Mouse (Mus musculus) hindbrain, embryonic 10.5 days (tissue): ENCODE measurements at regions not wholly inside any gene's neighbourhood (a gene's known extent, or its start where the extent isn't known, plus 50 kb on each side); places are given as distances from the start of the nearest gene placed in this dataset.

ENCODE experiments used
- DNase-seq: peaks from one replicate; pipeline ENCODE4 v3.0.0-alpha.2; 2017; ENCODE audit warnings: low spot score
- H3K27ac ChIP-seq: fragments of 300-500 bp; sonication (generic); 2 replicates; pipeline ENCODE4 v1.5.1; 2016; ENCODE audit warnings: mild to moderate bottlenecking, moderate library complexity
- H3K27me3 ChIP-seq: fragments of 300-500 bp; sonication (generic); 2 replicates; pipeline ENCODE4 v1.6.1; 2016; ENCODE audit warnings: mild to moderate bottlenecking; ENCODE audit not compliant: poor library complexity, insufficient read depth, severe bottlenecking
- H3K36me3 ChIP-seq: fragments of 300-500 bp; sonication (generic); 2 replicates; pipeline ENCODE4 v1.6.1; 2016; ENCODE audit warnings: mild to moderate bottlenecking, moderate library complexity
- H3K4me1 ChIP-seq: fragments of 300-500 bp; sonication (generic); replicated peaks from 2 replicates; pipeline ENCODE4 v1.6.1; 2016; ENCODE audit warnings: mild to moderate bottlenecking
- H3K4me3 ChIP-seq: fragments of 300-500 bp; sonication (generic); 2 replicates; pipeline ENCODE4 v1.5.1; 2016; ENCODE audit warnings: mild to moderate bottlenecking, moderate library complexity
- H3K9me3 ChIP-seq: fragments of 300-500 bp; sonication (generic); 2 replicates; pipeline ENCODE4 v1.6.1; 2016; ENCODE audit warnings: mild to moderate bottlenecking, moderate library complexity
- WGBS: fragments of 180-500 bp; shearing (Covaris S2); methylation state at CpG from one replicate; pipeline ENCODE4 v1.1.7; 2016; 5-methylcytosine and 5-hydroxymethylcytosine counted together

GRCm38 (mm10) chr3:144378524-144379225 is 173.7 kb upstream of the Lmo4 start:
- Histone ChIP-seq H3K4me1 (peaks cover 41% of the 10 kb centered on the region), H3K27ac (peak overlapping the region; percentile 85), H3K27me3 (no peaks in the 10 kb centered on the region), H3K4me3 (no peak overlapping the region), H3K36me3 (no peaks in the 10 kb centered on the region), H3K9me3 (no peaks in the 10 kb centered on the region)
- WGBS = 90% methylated on average over 8 of the region's 8 CpGs
- peak; percentile 6 for DNase-seq

GRCm38 (mm10) chr3:144377626-144378523 is 172.9 kb upstream of the Lmo4 start:
- 39% methylated on average over 18 of the region's 18 CpGs for WGBS
- H3K27ac ChIP-seq = peak overlapping the region; percentile 85
- H3K4me1 ChIP-seq = peaks cover 41% of the 10 kb centered on the region
- no peaks in the 10 kb centered on the region for H3K9me3 ChIP-seq
- no peaks in the 10 kb centered on the region for H3K27me3 ChIP-seq
- peak; percentile 56 for DNase-seq
- no peaks in the 10 kb centered on the region for H3K36me3 ChIP-seq
- H3K4me3 ChIP-seq = peak overlapping the region; percentile 6; the same call in 1 of the 2 replicates

- Histone ChIP-seq H3K27ac (no peak overlapping the region; the same call in 1 of the 2 replicates), H3K9me3 (no peaks in the 10 kb centered on the region), H3K4me3 (no peak overlapping the region), H3K27me3 (no peaks in the 10 kb centered on the region), H3K4me1 (peaks cover 41% of the 10 kb centered on the region), H3K36me3 (no peaks in the 10 kb centered on the region)
- 72% methylated on average over 15 of the region's 15 CpGs for WGBS
- no peak for DNase-seq
Observed at GRCm38 (mm10) chr3:144376463-144377402, 171.7 kb upstream of the Lmo4 start.

GRCm38 (mm10) chr3:144375725-144376412 is 170.8 kb upstream of the Lmo4 start:
- peaks cover 34% of the 10 kb centered on the region for H3K4me1 ChIP-seq

GRCm38 (mm10) chr3:144368300-144368699 is 163.3 kb upstream of the Lmo4 start:
- Histone ChIP-seq H3K27me3 (no peaks in the 10 kb centered on the region), H3K36me3 (no peaks in the 10 kb centered on the region), H3K27ac (peak overlapping the region; percentile 77), H3K9me3 (no peaks in the 10 kb centered on the region), H3K4me1 (peaks cover 33% of the 10 kb centered on the region), H3K4me3 (no peak overlapping the region)
- no peak for DNase-seq
- WGBS = 57% methylated on average over 4 of the region's 4 CpGs

More at GRCm38 (mm10) chr3:144375725-144376412, 170.8 kb upstream of the Lmo4 start:
- 87% methylated on average over 12 of the region's 12 CpGs for WGBS
- DNase-seq = no peak
- Histone ChIP-seq H3K9me3 (no peaks in the 10 kb centered on the region), H3K27ac (no peak overlapping the region), H3K36me3 (no peaks in the 10 kb centered on the region), H3K4me3 (no peak overlapping the region), H3K27me3 (no peaks in the 10 kb centered on the region)

- Histone ChIP-seq H3K27ac (peak overlapping the region; percentile 77), H3K27me3 (no peaks in the 10 kb centered on the region), H3K4me3 (peak overlapping the region; percentile 46), H3K36me3 (no peaks in the 10 kb centered on the region), H3K9me3 (no peaks in the 10 kb centered on the region), H3K4me1 (peaks cover 33% of the 10 kb centered on the region)
- no peak for DNase-seq
- 18% methylated on average over 7 of the region's 7 CpGs for WGBS
Observed at GRCm38 (mm10) chr3:144367766-144368116, 162.7 kb upstream of the Lmo4 start.

GRCm38 (mm10) chr3:144366976-144367765 is 162.2 kb upstream of the Lmo4 start:
- peak overlapping the region; percentile 77 for H3K27ac ChIP-seq
- WGBS = 26% methylated on average over 22 of the region's 22 CpGs
- DNase-seq = peak; percentile 58

GRCm38 (mm10) chr3:144365894-144366293 is 160.9 kb upstream of the Lmo4 start:
- no peak overlapping the region for H3K4me3 ChIP-seq
- peak overlapping the region; percentile 57; the same call in 1 of the 2 replicates for H3K27ac ChIP-seq
- 29% methylated on average over 4 of the region's 4 CpGs for WGBS
- no peaks in the 10 kb centered on the region for H3K36me3 ChIP-seq
- H3K9me3 ChIP-seq = no peaks in the 10 kb centered on the region
- peak; percentile 56 for DNase-seq
- peaks cover 33% of the 10 kb centered on the region for H3K4me1 ChIP-seq
- no peaks in the 10 kb centered on the region for H3K27me3 ChIP-seq

More at GRCm38 (mm10) chr3:144366976-144367765, 162.2 kb upstream of the Lmo4 start:
- Histone ChIP-seq H3K4me3 (peak overlapping the region; percentile 46), H3K27me3 (no peaks in the 10 kb centered on the region), H3K9me3 (no peaks in the 10 kb centered on the region), H3K4me1 (peaks cover 33% of the 10 kb centered on the region), H3K36me3 (no peaks in the 10 kb centered on the region)

GRCm38 (mm10) chr3:144362472-144362871 is 157.5 kb upstream of the Lmo4 start:
- Histone ChIP-seq H3K27ac (no peak overlapping the region), H3K27me3 (no peaks in the 10 kb centered on the region), H3K4me1 (peaks cover 22% of the 10 kb centered on the region), H3K4me3 (no peak overlapping the region), H3K9me3 (no peaks in the 10 kb centered on the region), H3K36me3 (no peaks in the 10 kb centered on the region)
- DNase-seq = no peak
- WGBS = 61% methylated on average over 10 of the region's 10 CpGs

- 88% methylated on average over 4 of the region's 4 CpGs for WGBS
Observed at GRCm38 (mm10) chr3:144361203-144361978, 156.4 kb upstream of the Lmo4 start.

GRCm38 (mm10) chr3:144356948-144357295 is 151.9 kb upstream of the Lmo4 start:
- H3K36me3 ChIP-seq = no peaks in the 10 kb centered on the region
- H3K27ac ChIP-seq = no peak overlapping the region
- DNase-seq = no peak
- no peak overlapping the region for H3K4me3 ChIP-seq
- H3K9me3 ChIP-seq = no peaks in the 10 kb centered on the region
- no peaks in the 10 kb centered on the region for H3K4me1 ChIP-seq
- 84% methylated on average over 11 of the region's 11 CpGs for WGBS
- no peaks in the 10 kb centered on the region for H3K27me3 ChIP-seq

More at GRCm38 (mm10) chr3:144361203-144361978, 156.4 kb upstream of the Lmo4 start:
- Histone ChIP-seq H3K27me3 (no peaks in the 10 kb centered on the region), H3K4me3 (no peak overlapping the region), H3K36me3 (no peaks in the 10 kb centered on the region), H3K9me3 (no peaks in the 10 kb centered on the region), H3K4me1 (peaks cover 15% of the 10 kb centered on the region), H3K27ac (no peak overlapping the region)
- no peak for DNase-seq
